Mouse (Mus musculus) mouse trophoblast stem cell (cell line): ENCODE data around the gene Neurl1b.

Experiments
- in situ Hi-C, 2 experiments: fragments of 300-500 bp; cut with MseI, MboI; formaldehyde crosslinking; loops; 2 replicates in 1 of 2; 3 replicates in 1 of 2; pipeline ENCODE4 v1.15.1; 2025

Gene Neurl1b

DNA sequence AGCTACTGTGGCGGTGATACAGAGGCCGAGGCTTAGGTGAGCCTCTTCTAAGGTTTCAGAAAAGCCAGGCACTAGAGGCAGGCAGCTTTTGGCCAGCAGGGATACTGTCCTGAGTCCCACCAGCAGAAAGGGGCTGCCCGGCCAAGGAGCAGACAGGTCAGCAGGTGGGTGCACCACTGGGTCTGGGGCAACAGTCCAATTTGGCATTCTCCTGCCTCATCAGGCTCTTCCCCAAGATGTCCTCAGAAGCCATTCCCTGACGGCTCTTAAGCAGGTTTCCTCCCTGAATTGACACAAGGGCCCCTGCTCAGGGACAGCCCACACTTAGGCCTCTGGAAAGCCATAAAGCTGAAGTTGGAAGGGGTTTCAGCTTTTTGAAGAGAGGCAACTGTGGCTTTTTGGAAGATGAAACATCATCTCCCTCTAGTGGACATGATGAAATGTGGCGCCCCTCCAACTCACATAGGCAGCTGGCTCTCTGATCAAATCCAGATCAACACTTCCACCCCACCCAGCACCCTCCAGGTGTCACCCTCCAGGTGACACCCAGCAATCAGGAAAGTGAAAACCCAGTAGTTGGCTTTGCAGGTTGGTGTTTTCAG lies 37.8 kb downstream of the Neurl1b start:
- in situ Hi-C loops: no loop called here

DNA sequence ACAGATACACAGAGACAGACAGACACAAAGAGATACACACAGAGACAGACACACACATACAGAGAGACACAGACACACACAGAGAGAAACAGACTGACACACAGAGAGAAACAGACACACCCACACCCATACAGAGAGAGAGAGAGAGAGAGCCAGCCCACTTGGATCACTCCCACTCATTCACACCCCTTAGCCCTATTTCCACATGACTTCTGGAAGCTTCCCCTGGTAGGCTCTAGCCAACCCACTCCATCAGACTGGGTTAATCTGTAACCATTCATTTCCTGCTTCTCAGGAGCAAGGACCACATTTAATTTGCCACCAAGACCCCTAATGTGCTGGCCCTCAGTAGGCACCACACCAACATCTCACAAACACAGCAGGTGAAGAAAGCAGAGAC lies 42.9 kb downstream of the Neurl1b start:
- in situ Hi-C loops: no loop called here

DNA sequence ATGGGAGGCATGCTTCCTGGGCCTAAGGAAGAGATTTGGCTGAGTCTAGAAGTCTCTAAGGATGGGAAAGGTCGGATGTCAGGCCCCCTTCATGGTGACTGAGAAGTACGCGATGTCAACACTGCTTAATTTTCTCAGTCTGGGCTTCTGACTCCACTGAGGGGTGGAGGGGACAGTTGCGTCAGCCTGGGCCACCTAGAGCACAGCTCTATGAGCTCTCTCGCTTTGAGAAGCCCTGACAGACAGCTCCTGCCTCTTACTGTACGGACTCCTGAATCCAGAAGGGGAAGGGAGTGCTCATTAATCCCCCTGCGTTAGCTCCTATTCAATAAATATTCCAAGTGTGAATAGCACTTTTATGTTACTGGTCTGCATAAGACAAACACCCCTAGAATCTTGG lies 43.4 kb downstream of the Neurl1b start:
- in situ Hi-C loops: no loop called here

DNA sequence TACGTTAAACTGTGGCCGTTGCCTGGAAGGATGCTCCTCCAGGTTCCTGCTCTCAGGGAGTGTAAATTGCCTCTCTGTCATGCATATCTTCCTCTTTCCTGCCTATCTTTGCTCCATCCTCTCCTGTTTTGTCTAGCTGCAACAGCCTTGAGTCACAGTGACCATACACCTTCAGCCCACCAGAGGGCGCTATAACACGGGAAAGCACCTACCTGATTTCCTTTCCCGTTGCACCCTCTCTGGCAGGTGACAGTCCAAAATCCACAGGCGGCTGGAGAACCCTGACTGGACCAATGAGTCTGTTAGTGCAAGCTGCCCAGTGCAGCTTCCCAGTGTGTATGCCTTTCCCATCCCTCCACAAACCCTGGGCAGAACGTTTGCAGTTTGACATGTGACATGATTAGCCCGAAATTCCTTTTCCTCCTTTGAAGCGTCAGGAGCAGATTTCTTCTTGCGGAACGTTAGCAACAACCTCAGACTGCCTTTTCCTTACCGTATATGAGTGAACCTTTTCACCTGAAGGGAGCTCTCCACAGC lies 48.1 kb downstream of the Neurl1b start:
- in situ Hi-C loops: loop anchor here in 1 of 2 experiments (5.0 kb wide), 1 partner anchor 175 kb away; no protein-coding TSS in a partner anchor

DNA sequence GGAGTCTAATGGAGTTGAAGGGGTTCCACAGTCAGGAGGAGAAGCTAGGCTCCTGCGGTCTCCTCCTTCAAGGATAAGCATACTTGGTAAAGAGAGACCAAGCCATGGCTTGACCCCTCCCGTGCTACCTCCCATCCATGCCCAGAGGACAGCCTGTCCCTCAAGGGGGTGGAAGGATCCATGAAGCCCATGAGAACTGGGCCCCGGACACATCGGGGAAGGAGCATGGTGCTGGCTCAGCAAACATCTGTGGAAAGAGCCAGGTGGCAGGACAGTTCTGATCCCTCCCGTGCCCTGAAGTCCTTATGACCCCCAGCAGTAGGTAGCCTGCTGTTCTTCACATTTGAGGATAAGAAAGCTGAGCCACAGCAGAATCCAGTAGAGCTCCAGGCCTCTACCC lies 48.8 kb downstream of the Neurl1b start:
- in situ Hi-C loops: loop anchor here in 1 of 2 experiments (5.0 kb wide), 1 partner anchor 174 kb away; no protein-coding TSS in a partner anchor

DNA sequence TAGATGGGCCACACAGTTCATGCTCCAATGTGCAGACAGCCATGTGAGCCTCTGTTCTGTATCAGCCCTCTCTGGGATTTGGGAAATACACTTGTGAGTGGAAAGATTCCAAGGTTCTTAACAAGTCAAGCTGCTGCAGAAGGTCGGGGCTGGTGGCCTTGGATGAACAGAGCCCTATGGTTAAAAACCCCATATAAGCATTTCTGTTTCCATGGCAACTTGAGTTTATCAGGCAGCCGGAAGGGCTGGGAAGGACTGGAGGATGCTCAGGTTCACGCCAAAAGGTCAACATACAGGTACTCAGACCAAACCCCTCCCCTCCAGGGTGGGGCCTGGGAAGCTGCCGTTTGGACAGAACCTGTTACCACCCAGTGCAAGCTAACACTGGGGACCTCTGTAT lies 49.4 kb downstream of the Neurl1b start:
- in situ Hi-C loops: loop anchor here in 1 of 2 experiments (5.0 kb wide), 1 partner anchor 173 kb away; no protein-coding TSS in a partner anchor

DNA sequence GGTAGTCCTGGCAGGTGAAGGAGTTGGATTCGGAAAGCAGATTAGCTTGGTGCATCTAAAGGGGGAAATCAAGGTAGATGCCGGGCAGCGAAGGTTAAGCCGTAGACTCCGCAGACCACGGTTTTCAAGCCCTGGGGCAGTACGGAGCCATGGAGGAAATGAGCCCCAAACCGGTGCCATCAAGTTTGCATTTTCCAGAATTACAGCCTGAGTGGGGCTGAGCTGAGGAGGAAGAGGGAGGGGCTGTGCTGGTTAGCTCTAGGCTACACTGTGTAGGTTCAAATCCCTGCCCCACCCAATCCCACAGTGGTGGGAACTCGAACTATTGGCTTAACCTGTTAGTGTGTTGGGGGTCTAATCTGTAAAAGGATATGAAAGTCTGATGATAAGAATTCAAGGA lies 49.9 kb downstream of the Neurl1b start:
- in situ Hi-C loops: loop anchor here in 1 of 2 experiments (5.0 kb wide), 1 partner anchor 173 kb away; no protein-coding TSS in a partner anchor

DNA sequence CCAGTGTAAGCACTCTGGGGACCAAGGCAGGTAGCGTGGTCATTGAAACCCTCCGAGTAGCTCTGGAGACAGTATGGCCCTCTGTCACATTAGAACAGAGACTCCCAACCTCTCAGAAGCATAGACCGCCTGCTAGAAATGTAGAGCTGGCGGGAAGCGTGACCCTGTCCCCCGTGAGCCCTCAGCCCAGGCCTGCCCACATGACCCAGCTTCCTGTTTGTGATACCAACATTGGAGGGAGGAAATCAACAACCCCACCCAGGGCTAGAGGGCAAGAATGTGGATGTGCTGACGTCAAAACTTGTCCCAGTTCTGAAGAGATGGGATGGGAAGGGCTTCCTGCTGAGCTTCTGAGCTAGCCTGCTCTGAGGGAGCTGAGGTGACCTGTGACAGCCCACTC lies 50.3 kb downstream of the Neurl1b start:
- in situ Hi-C loops: loop anchor here in 1 of 2 experiments (5.0 kb wide), 1 partner anchor 172 kb away; no protein-coding TSS in a partner anchor

DNA sequence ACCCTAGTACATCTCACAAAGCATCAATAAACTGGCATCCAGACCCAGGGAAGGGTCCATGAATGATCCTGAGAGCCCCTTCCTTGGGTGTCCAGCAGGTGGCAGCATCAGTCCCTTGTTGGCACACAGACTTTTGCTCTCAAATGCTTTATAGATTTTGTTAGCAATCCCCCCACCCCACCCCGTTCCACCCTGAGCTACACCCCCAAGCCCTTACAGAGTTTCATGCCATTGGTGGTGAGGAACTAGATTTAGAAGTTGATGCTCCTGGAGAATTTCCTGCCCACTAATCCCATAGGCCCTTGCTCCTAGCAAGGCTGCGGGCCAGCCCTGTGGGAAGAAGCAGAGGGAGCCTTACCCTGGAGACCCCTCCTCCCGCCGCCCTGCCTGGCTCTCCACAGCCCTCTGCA lies 52.1 kb downstream of the Neurl1b start:
- in situ Hi-C loops: no loop called here

DNA sequence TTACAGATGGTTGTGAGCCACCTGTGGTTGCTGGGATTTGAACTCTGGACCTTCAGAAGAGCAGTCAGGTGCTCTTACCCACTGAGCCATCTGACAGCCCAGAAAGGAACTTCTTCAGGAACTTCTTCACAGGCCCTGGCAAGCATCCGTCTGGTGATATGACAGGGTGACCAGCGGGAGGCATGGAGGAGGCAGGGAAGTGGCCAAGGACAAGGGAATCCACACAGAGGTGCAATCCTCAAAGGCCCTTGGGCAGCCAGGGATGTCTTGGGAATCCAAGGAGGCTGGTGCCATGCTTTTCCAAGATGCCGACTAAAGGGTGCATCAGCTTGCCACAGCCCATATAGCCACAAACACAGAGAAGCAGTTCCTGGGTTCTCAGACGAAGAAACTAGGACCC lies 53.0 kb downstream of the Neurl1b start:
- in situ Hi-C loops: no loop called here

DNA sequence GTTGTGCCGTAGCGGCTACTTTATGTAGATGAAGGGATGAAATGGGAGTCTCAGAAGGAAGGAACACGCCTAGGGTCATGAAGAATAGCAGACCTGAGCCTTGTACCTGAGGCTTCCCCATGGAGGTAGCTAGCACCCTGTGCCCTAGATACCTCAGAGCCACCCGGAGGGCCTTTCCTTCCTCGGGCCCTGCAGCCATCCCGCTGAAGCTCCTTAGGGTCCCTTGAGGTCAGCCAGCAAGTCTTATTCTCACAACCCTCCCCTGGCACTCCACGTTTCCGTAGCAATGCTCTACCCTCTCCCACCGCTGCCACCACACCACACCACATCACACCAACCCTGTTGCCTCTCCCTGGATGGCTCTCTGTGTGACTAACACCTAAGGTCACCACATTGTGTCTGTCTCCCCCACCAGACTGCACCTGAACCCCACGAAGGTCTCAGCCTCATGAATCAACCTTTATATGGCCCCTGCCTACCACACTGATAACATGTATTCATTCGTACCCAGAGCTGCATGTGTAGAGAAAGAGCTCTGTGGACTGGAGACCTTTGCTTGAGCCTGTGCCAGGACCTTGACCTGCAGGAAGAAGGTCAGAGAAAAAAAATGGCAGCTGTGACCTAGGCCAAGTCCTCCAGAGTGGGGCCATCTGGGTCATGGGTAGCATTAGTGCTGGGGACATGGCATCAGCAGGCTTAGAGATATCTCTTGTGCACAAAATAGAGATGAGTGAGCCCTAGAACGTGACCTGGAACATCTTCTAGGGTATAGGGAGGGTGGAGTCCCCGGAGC lies 53.7 kb downstream of the Neurl1b start:
- in situ Hi-C loops: no loop called here

DNA sequence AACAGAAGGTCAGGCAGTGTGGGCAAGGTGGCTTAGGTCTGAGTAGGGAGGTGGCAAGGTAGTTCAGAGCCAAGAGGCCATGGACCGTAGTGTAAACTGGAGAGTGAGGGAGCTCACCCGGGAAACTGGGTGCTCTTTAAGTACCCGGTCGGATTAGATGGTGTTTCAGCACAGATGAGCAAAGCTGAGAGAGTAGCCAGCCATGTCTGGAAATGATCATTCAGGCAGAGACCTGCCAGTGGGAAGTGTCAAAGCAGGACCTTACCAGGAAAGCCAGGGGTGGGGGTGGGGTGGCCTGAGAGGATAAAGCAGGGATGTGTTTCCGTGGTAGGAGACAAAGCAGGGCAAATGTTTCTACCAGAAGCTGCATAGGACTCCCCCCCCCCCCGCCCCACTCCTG lies 62.2 kb downstream of the Neurl1b start:
- in situ Hi-C loops: loop anchor here in 1 of 2 experiments (10.0 kb wide), 1 partner anchor 158 kb away; no protein-coding TSS in a partner anchor

DNA sequence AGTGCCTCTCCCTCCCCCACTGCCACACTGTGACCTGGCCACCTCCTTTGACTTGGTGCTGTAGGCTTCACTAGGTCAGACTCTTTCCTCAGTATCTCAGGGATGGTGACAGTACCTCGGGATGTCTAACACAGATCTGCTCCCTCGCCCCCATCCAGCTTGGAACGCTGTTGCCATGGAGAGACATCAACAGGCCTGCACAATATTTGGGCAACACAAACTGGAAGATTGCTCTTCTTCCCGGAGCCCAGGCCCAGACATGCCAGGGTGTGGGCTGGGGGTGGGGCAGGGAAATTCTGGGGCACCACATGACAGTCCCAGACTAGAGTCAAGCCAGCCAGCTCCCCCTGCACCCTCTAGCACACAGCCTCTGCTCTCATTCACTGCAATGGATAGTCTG lies 64.0 kb downstream of the Neurl1b start:
- in situ Hi-C loops: loop anchor here in 1 of 2 experiments (10.0 kb wide), 1 partner anchor 156 kb away; no protein-coding TSS in a partner anchor

DNA sequence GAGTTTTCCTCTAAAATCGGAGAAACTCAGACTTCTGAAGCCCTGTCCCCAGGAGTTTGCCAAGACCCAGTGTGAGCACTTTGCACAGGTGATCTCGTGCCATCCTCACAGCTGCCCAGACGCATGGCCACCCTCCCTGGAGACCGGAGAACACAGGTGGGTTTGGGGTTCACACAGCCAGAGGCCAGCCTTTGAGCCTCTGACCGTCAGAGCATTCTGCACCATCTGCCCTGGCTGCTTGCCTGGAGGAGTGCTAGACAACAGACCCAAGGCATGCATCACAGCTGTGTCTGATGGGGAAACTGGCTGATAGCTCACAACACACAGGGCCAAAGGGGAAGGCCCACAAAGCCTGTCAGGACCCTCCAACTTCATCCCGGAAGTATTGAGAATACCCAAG lies 65.0 kb downstream of the Neurl1b start:
- in situ Hi-C loops: loop anchor here in 1 of 2 experiments (10.0 kb wide), 1 partner anchor 155 kb away; no protein-coding TSS in a partner anchor

DNA sequence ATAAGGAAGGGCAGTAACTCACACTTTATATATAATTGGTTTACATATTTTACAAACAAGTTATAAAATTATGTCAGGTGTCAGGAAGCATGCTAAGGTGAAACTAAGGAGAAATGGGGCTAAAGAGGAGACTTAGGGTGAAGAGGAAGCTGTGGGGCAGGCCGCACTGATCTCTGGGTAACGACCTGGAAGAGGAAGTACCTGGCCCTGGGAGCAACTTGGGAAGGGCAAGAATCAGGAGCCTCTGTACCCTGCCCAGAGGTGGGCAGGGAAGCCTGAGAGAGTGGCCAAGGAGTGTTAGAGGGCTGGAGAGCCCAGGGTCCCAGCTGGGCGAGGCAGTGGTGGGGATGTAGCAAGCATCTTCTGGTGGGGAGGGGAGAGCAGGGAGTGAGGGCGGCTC lies 66.3 kb downstream of the Neurl1b start:
- in situ Hi-C loops: no loop called here

DNA sequence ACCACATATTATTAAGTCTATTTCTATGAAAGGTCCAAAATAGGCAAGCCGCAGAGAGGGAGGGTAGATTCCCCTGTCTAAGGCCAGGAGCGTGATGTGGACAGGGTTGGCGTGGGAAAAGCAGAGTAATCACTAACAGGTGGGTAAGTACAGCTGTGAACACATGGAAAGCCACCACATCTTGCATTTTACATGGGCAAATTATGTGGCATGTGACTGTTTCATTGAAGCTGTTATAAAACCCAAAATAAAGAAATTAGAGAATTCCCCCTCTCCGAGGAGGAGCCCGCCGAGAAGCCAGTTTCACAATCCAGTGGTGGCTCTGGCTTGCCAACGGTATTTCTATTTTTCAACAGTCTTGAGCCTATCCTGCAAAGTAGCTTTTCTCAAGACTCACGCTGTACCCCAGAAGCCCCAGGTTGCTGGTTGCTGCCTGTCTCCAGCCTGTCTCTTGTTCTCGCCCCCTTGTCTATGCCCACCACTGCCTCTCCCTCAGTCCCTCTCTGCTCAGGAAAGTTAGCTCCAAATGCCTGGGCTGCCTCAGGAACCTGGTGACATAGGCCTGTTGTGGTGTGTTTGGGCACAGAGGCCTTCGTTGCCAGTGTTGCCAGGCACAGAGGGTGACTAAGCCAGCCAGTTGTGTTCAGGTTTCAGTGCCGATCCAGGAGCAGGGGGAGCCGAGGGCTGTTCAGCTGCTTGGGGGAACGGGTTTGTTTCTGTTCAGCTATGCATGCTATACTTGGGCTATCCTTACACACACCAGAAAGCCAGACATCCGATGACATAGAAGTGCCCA lies 70.2 kb downstream of the Neurl1b start:
- in situ Hi-C loops: no loop called here

DNA sequence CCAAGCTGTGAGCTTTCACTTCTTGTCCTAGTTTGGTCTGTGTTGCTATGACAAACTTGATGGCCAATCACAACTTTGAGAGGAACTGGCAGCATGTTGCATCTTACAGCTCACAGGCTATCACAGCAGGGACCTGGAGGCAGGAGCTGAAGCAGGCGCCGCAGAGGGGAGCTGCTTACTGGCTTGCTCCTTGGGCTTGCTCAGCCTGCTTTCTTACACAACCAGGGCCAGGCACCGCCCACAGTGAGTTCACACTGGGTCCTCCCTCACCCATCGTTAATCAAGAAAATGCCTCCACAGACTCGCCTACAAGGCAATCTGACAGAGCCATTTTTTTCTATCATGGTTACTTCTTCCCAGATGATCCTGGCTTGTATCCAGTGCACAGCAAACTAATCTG lies 72.6 kb downstream of the Neurl1b start:
- in situ Hi-C loops: no loop called here

DNA sequence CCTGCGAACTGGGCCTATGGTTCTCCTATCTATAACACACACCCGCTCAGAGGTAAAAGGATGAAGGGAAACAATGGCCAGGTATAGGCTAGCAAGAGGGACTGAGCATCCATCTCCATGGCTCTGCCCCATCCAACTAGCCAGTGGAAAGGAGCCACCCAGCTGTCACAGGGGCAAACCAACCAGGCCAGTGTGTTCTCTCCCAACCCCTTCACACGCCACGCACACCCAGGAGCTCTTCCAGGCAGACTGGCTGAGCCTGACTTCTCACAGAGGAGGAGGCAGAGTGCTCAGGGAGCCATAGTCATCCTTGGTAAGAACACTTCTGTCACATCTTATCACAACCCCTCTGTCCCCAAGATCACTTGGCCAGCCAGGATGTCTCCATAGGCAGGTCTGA lies 73.3 kb downstream of the Neurl1b start:
- in situ Hi-C loops: no loop called here

DNA sequence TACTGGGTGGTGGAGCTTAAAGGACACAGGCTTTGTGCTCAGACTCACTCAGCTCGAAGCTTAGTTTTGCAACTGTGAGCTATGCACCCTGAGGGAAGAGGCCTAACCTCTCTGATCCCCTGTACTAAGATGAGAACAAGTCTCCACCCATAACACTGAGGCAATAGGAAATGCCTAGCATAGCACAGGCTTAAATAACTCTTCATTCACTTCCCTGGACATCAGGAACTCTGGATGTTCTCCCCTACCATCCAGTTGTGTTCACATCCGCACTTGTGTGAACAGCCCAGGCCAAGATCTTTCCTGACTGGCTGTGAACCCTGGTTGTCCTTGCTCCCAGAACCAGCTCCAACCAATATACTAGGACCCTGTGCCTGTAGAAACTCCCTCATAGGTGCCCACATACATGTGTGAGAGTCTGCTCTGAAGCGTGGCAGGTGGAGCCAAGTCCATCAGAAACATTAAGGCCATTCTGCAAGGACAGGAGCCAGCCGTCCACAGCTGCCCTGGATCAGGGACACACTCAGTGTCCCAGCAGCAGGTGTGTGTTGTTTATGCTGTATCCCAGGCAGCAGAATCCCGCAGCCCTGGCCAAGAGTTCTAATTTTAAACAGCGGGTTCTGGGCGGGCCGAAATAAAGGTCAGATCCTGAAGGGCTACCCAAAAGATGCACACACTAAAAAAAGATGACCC lies 74.2 kb downstream of the Neurl1b start:
- in situ Hi-C loops: no loop called here

DNA sequence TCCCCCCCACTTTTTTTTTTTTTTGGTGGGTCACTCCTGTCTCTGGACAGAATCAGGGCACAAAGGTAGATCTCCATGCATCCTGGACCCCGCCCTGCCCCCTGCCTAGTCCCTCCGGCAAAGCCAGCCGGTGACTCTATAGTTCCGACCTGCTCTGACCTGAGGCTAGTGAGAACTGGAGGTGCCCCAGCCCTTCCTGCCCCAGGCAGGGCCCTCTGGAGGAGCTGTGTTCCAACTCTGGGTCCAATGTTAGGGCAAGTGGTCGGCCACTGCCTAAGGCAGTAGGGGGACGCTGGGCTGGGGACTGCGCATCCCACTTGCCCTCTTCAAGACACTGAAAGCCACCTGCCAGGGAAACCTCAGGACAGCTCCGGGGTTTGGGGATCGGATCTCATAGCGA lies 75.4 kb downstream of the Neurl1b start:
- in situ Hi-C loops: no loop called here

DNA sequence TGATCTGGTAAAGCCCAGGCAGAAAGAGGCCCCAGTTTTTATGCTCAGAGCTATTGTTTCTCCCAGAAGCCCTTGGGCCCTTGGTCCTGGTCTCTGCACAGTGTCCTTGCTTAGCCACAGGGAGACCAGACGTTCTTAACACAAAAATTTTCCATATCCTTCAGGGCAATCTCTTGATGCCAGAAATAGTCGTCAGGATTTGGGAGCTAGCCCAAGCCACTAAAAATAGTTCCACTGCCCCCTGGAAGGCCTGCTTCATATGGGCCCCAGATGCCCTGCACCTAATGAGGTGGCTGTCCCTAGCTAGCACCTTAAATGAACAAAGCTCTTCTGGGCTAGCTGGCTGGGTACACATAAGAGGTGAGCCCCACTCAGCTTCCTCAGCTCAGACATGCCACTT lies 76.3 kb downstream of the Neurl1b start:
- in situ Hi-C loops: no loop called here
